Mouse (Mus musculus) kidney, embryonic 15.5 days (tissue): ENCODE results near the gene Fem1a. TPM values are rescaled to one million over a fixed set of nuclear protein-coding genes. Genes with fewer than 3 reads are reported as not detected.

ENCODE experiments used
- microRNA counts: library from miRNA; unstranded; fragments of <30 nt; microRNA quantifications from one replicate; lab custom pipeline; 2016
- microRNA-seq: library from miRNA; unstranded; fragments of <30 nt; microRNA quantifications from one replicate; pipeline ENCODE4, GENCODE M21; 2016
- polyA plus RNA-seq: library from polyadenylated mRNA; unstranded; fragments of >200 nt; fragmentation: Nextera tagmentation; extraction: Ambion mirVana; gene quantifications from 2 replicates; pipeline ENCODE4 v1.2.1, GENCODE M21; 2015

The Fem1a gene
- polyA plus RNA-seq, 1 experiment from 2014 or later: 13.1 TPM

MicroRNA genes within 50 kb of the gene (microRNA counts, 519-probe panel; counts per million panel counts)
- 2,683 counts per million, percentile 61 among the panel's probes with 10 or more counts for microRNA mmu-miR-7b (lab: Ali Mortazavi, UCI)

Small RNA genes lying within 50 kb of the gene (microRNA-seq; reads per million reads assigned to microRNA genes)
- gene Mir7b: 44.0 reads per million, percentile 48 among the genes with 10 or more reads in this experiment

Other genes with a start within 250 kb of the Fem1a start
- gene Sh3gl1, start 220.2 kb upstream of the Fem1a start, polyA plus RNA-seq: 168 and 175 TPM in 2 replicates
- 26.9 and 30.8 TPM in 2 replicates for gene Chaf1a, start 216.4 kb upstream of the Fem1a start, polyA plus RNA-seq
- 42.2 and 45.6 TPM in 2 replicates for gene Ubxn6, start 181.8 kb upstream of the Fem1a start, polyA plus RNA-seq
- 123 and 141 TPM in 2 replicates for gene Hdgfl2, start 177.2 kb upstream of the Fem1a start, polyA plus RNA-seq
- gene Plin4, start 147.0 kb upstream of the Fem1a start, polyA plus RNA-seq: 0.08 and 0.12 TPM in 2 replicates
- 1.5 and 1.9 TPM in 2 replicates for gene Plin5, start 139.2 kb upstream of the Fem1a start, polyA plus RNA-seq
- 0.39 and 0.53 TPM in 2 replicates for gene Lrg1, start 134.8 kb upstream of the Fem1a start, polyA plus RNA-seq
- 1.5 TPM in 2 replicates for gene Sema6b, start 116.5 kb upstream of the Fem1a start, polyA plus RNA-seq
- gene Tnfaip8l1, start 94.3 kb upstream of the Fem1a start, polyA plus RNA-seq: 11.6 and 11.9 TPM in 2 replicates
- 90.7 and 96.4 TPM in 2 replicates for gene Mydgf, start 72.9 kb upstream of the Fem1a start, polyA plus RNA-seq
- gene Dpp9, start 37.9 kb upstream of the Fem1a start, polyA plus RNA-seq: 38.9 and 43.8 TPM in 2 replicates
- gene Ticam1, start 20.0 kb downstream of the Fem1a start, polyA plus RNA-seq: 6.0 and 6.2 TPM in 2 replicates
- gene Plin3, start 36.1 kb downstream of the Fem1a start, polyA plus RNA-seq: 68.9 and 77.4 TPM in 2 replicates
- 0.31 TPM in 1 of 2 replicates, not detected in the other for gene Arrdc5, start 43.5 kb downstream of the Fem1a start, polyA plus RNA-seq
- gene Uhrf1, start 46.5 kb downstream of the Fem1a start, polyA plus RNA-seq: 162 and 175 TPM in 2 replicates
- 32.3 and 34.3 TPM in 2 replicates for gene Kdm4b, start 69.3 kb downstream of the Fem1a start, polyA plus RNA-seq
- 81.5 and 95.6 TPM in 2 replicates for gene Ptprs, start 219.7 kb downstream of the Fem1a start, polyA plus RNA-seq